Mouse (Mus musculus) cerebellum, adult 2 months (tissue): ENCODE measurements around the gene Map4k2.

Experiments used
- CTCF ChIP-seq: fragments of 200-500 bp; IDR thresholded peaks from 2 replicates; pipeline ENCODE4 v1.5.1; 2011; ENCODE audit warnings: low read depth, mild to moderate bottlenecking, control low read depth, low read length, moderate library complexity, borderline replicate concordance; ENCODE audit not compliant: insufficient read depth
- POLR2A ChIP-seq: fragments of 200-500 bp; IDR thresholded peaks from 2 replicates; pipeline ENCODE4 v1.6.1; 2011; ENCODE audit warnings: low read length, control low read depth, borderline replicate concordance; ENCODE audit not compliant: insufficient read depth

DNA sequence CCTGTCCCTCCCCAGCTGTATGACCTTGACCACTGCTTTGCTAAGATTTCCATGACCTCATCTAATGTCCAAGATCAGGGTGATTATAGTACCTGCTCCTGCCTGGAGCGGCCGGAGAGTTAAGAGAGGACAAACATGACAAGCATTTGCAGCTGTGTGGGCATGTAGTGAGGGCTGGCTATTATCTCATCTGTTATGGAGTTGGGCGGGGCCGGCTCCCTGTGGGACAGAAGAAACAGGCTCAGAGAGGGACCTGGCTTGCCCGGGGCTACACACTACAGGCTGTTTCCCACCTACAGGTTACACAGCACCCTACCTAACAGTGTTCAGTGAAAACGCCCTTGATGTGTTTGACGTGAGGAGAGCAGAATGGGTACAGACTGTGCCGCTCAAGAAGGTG, 19.6 kb upstream of the Map4k2 start:
- TF ChIP-seq CTCF, result no peak
- no peak for TF ChIP-seq POLR2A
